Mouse (Mus musculus): ENCODE measurements around the gene Prkca.

Prkca gene

DNA sequence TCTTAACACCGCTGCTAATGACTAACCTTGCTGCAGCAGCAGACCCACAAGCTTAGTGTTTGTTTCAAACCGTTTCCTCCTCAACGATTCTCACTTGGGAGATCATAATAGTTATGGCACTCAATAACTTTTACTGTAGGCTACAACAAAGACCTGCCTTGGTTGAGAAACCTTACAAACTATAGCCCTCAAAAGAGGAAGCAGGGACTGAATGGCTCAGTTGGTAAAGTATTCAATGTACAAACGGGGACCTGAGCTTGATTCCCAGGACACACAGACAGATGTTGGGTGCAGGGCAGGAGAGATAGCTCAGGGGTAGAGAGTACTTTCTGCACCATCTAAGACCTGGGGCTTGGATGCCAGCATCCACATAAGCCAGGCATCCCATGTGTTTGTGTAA lies 191.1 kb downstream of the Prkca start:
- DNase-seq = no peak

GRCm38 (mm10) chr11:108150410-108150809 lies 193.3 kb downstream of the Prkca start:
- peak; percentile 16 for DNase-seq

DNA sequence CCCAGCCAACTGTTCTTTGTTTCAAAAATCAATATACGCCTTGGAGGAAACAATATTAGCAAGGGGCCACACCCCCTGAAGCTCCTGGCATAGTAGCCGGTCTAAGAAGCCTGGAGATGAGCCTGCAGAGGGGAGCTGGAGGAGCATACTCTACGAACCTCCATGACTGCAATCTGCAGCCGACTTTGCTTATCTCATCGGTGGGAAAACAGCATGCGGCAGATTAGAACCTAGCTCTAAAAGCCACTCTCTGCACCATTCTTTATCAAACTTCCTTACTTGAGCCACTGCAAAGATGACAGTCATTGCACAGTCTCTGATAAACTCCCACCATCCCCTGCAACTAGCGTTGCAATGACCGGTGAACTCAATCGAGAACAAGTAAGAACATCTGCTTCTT lies 194.5 kb downstream of the Prkca start:
- DNase-seq = peak; percentile 30

GRCm38 (mm10) chr11:108148491-108148890 lies 195.2 kb downstream of the Prkca start:
- peak; percentile 34 for DNase-seq

DNA sequence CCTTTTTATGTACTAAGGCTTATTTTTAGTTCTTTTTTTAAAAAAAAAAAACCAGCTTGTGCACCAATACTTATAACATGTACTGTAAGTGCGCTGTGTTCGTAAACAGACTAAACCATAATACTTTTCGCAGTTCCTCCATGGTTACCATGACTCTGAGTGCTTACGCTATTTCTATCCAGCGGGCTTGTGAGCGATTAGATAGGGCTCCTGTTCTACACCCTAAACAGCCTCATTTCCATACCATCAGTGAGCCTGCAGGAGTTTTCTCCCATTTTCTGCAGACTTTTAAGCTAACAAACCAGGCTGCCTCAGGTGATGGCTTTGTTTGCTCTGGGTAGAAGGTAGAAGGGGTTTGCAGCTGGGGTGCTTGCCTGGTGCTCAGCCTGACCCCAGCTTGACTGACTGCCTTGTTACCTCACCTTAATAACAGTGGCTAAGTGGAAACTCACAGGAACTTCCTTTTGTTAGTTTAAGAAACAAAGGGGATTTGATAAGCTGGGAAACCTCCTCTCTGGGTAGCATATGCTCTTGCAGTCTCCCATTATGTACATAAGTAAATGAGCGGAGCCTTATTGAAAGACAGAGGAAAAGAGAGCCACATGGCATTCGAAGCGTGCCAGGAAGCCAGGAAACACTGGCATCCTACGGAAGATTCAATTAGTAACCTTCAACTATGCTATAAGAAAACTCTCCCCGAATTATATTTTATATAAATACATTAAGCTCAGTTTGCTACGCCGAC lies 197.8 kb downstream of the Prkca start:
- DNase-seq = no peak

GRCm38 (mm10) chr11:108145128-108145527 lies 198.6 kb downstream of the Prkca start:
- no peak for DNase-seq

DNA sequence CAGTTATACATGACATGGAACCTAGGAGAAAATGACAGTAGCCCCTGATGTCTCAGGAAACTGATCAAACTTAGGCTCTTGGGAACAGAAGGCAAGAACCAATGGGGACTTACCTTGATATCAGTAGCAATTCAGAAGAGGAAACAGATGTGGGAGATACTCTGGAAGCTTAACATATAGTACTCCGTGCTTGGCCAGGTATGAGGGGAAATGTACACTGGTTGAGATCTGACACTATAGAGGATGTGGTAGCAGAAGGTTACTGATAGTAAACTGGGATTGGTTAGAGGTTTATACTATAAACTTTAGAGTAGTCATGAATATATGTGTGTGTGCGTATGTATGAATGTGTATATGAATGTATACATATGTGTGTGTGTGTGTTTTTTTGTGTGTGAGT lies 200.0 kb downstream of the Prkca start:
- no peak for DNase-seq

- DNase-seq = no peak
These were observed 203.7 kb downstream of the Prkca start for GRCm38 (mm10) chr11:108140028-108140427.

GRCm38 (mm10) chr11:108136341-108136740 lies 207.4 kb downstream of the Prkca start:
- DNase-seq = no peak

DNA sequence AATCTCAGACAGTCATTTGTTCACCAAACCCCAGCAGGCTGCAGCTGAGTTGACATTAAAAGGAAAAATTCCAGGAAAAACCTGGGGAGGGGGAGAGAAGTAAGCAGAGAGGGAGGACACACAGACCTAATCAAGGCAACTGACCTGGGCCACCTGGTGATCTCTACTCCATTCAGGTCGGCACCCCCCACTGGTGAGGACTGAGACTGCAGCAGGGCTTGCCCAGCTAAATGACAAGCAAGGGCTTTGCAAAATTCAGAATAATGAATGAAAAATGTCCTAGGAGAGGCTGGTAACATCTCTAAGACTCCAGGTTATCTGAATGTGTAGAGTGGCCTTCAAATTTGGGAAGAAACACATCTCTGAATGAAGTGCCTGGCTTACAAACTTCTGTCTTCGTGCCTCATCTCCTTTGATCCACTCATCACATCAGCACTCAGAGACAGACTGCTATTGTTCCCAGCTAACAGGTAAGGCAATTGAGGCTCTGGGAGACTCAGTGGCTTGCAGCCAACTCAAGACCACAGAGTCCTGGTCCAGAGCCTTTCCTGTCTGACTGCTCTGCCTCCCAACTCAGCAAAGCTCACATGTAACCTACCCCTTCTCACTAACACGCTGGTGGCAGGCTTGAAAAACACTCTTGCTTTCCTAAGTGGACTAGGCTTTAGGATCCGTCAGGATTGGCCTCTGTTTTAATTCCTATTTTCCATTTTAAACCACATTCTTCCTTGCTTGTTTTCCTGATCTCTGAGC lies 208.1 kb downstream of the Prkca start:
- peak; percentile 26 for DNase-seq

- DNase-seq = peak; percentile 34
These were observed 215.1 kb downstream of the Prkca start for GRCm38 (mm10) chr11:108128593-108128992.

DNA sequence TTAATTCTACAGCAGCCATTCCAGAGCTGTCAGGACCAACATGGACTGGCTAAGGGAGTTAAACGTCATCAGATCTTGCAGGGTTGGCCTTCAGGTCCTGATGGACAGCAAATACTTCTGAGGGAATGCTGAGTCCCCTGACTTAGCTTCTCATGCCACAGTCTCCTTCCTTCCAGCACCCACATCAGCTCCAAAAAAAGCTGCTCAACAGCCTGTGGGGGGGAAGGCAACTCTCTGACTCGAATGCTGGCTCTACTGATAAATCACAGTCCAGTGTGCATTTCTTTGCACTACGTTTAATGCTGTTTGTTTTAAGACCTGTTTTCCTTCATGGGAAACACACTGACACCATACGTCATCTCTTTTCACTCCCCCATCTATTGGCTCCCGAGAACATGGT lies 215.8 kb downstream of the Prkca start:
- no peak for DNase-seq

DNA sequence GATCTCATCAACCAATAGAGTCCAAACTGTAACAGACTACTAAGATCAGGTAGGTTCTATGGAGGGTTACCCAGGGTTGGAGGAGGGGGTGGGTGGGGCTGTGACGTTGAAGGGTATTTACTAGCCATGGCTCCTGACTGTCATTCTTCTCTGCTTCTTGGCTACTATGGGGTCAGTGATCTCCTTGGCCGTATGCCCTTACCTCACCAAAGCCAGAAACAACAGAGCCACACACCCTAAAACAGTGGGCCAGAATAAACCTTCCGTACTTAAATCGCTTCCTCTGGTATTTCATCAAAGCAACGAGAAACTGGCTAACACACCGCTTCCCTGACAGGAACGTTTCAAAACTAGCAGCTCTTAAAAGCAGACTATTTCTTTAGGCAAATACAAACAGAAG lies 221.2 kb downstream of the Prkca start:
- DNase-seq = no peak

GRCm38 (mm10) chr11:108120708-108121107 lies 223.0 kb downstream of the Prkca start:
- DNase-seq = no peak

- DNase-seq = no peak
These were observed 223.9 kb downstream of the Prkca start for GRCm38 (mm10) chr11:108119785-108120184.

GRCm38 (mm10) chr11:108118814-108119213 lies 224.9 kb downstream of the Prkca start:
- DNase-seq = no peak

GRCm38 (mm10) chr11:108118221-108118620 lies 225.5 kb downstream of the Prkca start:
- no peak for DNase-seq

DNA sequence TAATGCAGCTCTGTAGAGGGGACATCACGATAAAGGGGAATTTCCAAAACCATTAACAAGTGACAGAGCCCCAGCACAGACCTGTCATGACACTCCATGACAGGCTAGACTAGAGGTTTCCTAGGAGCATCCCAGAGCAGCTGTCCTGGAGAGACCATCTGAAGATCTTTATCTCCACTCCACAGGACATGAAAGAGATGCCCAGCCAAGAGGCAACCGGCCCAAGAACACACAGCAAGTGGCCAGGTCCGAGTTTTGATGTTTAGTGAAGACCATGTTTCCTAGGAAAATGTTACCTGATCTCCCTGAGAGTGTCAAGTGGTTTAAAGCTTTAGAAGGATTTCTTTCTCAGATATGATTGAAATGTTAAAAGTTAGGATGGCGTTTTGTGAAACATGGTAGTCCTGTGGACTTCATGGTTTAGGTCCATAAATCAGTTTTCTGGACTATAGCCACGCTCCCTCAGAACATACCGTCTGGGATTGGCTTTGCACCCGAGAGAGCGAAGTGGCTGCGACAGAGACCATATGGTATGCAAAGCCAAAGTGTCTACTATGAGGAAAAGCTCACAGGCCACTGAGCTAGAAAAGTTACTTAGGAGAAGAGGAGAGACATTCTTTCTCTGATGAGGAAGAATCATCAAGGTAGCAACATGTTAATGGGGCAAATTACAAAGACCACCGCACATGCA lies 226.2 kb downstream of the Prkca start:
- DNase-seq = no peak

GRCm38 (mm10) chr11:108114091-108114490 lies 229.6 kb downstream of the Prkca start:
- no peak for DNase-seq

DNA sequence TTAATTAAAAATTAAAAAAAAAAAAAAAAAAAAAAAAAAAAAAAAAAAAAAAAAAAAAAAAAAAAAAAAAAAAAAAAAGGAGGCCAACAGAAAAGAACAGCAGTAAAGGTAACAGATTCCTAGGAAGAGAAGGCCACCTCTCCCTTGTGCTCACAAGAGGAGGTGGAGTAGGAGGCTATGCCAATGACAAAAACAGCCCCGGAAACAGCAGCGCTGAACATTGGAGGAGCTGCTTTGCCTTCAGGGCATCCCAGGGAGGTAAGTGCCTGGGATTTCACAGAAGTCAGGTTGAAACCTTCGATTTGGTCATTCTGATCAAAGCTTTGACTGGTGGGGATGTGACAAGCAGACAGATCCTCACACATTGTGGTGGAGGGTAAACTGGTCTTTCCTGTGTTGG lies 231.3 kb downstream of the Prkca start:
- DNase-seq = no peak

DNA sequence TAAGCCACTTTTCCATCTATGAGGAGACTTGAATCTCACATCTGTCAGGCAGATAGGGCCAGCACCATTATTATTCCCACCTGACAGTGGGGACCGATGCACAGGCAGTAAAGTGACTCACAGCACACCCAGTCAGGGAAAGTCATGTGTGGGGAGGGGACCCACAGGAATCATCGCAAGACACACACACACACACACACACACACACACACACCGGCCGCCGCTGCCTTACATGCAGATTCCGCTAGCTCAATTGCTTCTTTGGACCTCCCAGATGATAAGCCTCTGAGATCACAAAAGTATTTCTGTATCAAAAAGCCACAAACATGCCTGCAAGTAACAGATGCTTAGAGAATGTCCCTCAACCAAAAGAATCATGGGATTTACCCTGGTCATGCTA lies 239.6 kb downstream of the Prkca start:
- no peak for DNase-seq

DNA sequence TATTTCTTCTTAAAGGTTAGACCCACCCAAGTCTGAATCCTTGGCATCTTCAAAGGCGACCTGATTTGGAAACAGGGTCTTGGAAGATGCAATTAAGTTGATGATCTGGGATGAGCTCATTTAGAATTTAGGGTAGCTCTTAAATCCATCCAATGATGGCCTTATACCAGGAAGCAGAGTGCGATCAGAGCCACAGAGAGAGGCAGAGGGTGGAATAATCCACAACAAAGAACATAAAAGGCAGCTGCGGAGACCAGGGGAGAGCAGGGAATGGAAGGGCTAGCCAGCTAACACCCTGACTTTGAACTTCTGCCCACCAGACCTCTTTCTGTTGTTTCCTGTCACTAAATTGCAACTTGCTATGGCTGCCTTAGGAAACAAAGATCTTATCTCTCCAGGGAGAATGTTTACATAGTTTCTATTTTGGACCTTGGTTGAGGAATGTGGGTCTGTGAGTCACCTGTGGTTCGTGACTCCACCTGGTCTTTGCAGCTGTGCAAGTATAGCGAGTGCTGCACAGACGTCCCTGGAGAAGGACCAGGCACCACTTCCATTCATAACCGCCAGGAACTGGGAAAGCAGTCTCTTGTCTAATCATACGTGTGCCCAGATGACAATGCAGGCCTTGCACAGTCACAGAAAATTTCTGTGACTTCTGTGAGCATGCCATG lies 242.3 kb downstream of the Prkca start:
- no peak for DNase-seq

DNA sequence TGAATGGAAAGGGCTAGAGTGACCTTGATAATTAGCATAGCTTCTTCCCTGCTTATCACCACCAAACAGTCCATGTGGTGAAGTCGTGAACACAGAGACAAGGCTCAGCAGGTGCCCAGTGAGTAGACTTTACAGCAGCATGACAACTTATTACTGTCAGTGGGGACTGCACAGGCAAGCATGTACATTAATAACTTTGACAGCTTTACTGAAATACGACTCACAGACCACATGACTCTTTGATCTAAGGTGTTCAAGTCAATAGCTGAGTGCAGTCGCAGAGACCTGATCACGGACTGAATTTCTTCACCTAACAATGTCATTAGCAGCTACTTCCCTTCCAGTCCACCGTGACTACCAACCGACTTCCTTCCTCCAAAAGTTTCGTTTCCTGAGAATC lies 245.4 kb downstream of the Prkca start:
- no peak for DNase-seq

All from liver (tissue).